Mouse (Mus musculus) hindbrain, postnatal 0 days (tissue): ENCODE results near the gene Gm10260. TPM values are rescaled to one million over a fixed set of nuclear protein-coding genes. Genes with fewer than 3 reads are reported as not detected.

Source experiments
- ATAC-seq: fragments of 200-750 bp; cut with Nextera tagmentation; 2 replicates; pipeline ENCODE4 v1.8.0; 2017; ENCODE audit warnings: mild to moderate bottlenecking, moderate TSS enrichment, moderate library complexity
- DNase-seq: peaks from one replicate; pipeline ENCODE4 v3.0.0-alpha.2; 2015; ENCODE audit warnings: low spot score
- H3K27ac ChIP-seq: fragments of 300-500 bp; sonication (generic); 2 replicates; pipeline ENCODE4 v1.5.1; 2014; ENCODE audit warnings: mild to moderate bottlenecking
- H3K27me3 ChIP-seq: fragments of 300-500 bp; sonication (generic); 2 replicates; pipeline ENCODE4 v1.6.1; 2014; ENCODE audit warnings: low read length, mixed read lengths; ENCODE audit not compliant: insufficient read depth
- H3K36me3 ChIP-seq: fragments of 300-500 bp; sonication (generic); 2 replicates; pipeline ENCODE4 v1.6.1; 2014; ENCODE audit warnings: low read length, mixed read lengths; ENCODE audit not compliant: insufficient read depth
- H3K4me1 ChIP-seq: fragments of 300-500 bp; sonication (generic); 2 replicates; pipeline ENCODE4 v1.6.1; 2014; ENCODE audit warnings: antibody characterized with exemption, low read length, mixed read lengths; ENCODE audit not compliant: insufficient read depth
- H3K4me2 ChIP-seq: fragments of 300-500 bp; sonication (generic); 2 replicates; pipeline ENCODE4 v1.6.1; 2014; ENCODE audit warnings: low read depth, mild to moderate bottlenecking, low read length, moderate library complexity, mixed read lengths
- H3K4me3 ChIP-seq: fragments of 300-500 bp; sonication (generic); 2 replicates; pipeline ENCODE4 v1.5.1; 2014; ENCODE audit warnings: low read length
- H3K9ac ChIP-seq: fragments of 300-500 bp; sonication (generic); replicated peaks from 2 replicates; pipeline ENCODE4 v1.6.1; 2014; ENCODE audit warnings: mild to moderate bottlenecking, low read length, moderate library complexity, mixed read lengths
- H3K9me3 ChIP-seq: fragments of 300-500 bp; sonication (generic); 2 replicates; pipeline ENCODE4 v1.6.1; 2016; ENCODE audit warnings: low read length, mixed read lengths
- CTCF ChIP-seq: IDR thresholded peaks from 2 replicates; pipeline ENCODE4 v1.5.1; 2016; ENCODE audit warnings: antibody characterized with exemption, control low read depth, low read depth
- WGBS: fragments of 180-500 bp; shearing (Covaris S2); extraction: QIAGEN DNeasy Blood & Tissue Kit; methylation state at CpG from one replicate; pipeline ENCODE4 v1.1.7; 2014; 5-methylcytosine and 5-hydroxymethylcytosine counted together
- polyA plus RNA-seq: library from polyadenylated mRNA; unstranded; fragments of >200 nt; fragmentation: Nextera tagmentation; extraction: Ambion mirVana; gene quantifications from 2 replicates; pipeline ENCODE4 v1.2.1, GENCODE M21; 2015
- total RNA-seq: library from RNA; depleted of rRNA; stranded (reverse); fragments of >200 nt; gene quantifications from 2 replicates; pipeline ENCODE4 v1.2.3, GENCODE M21; 2014

Gene Gm10260
- total and polyA plus RNA-seq, 2 experiments from 2014 or later = 4.0 to 196 TPM

GRCm38 (mm10) chr13:97779657-97780445 lies 19.4 kb upstream of the Gm10260 start:
- no peak for ATAC-seq
- 87% methylated on average over 8 of the region's 8 CpGs for WGBS
- H3K27me3 ChIP-seq = no peaks in the 10 kb centered on the region

GRCm38 (mm10) chr13:97778698-97779194 lies 18.3 kb upstream of the Gm10260 start:
- Histone ChIP-seq H3K4me3 (no peak overlapping the region), H3K4me2 (no peak overlapping the region), H3K9me3 (no peaks in the 10 kb centered on the region), H3K27ac (no peak overlapping the region), H3K9ac (no peak overlapping the region), H3K4me1 (peaks cover 6% of the 10 kb centered on the region; the same call in 1 of the 2 replicates), H3K27me3 (no peaks in the 10 kb centered on the region), H3K36me3 (no peaks in the 10 kb centered on the region)
- no peak for ATAC-seq
- no peak for TF ChIP-seq CTCF
- no peak for DNase-seq
- 91% methylated on average over 5 of the region's 5 CpGs for WGBS

More at GRCm38 (mm10) chr13:97779657-97780445, 19.4 kb upstream of the Gm10260 start:
- H3K4me1 ChIP-seq = peaks cover 4% of the 10 kb centered on the region; the same call in 1 of the 2 replicates
- H3K27ac ChIP-seq = no peak overlapping the region
- no peak overlapping the region for H3K4me3 ChIP-seq
- H3K9me3 ChIP-seq = no peaks in the 10 kb centered on the region
- no peaks in the 10 kb centered on the region for H3K36me3 ChIP-seq
- TF ChIP-seq CTCF = no peak
- no peak overlapping the region for H3K4me2 ChIP-seq
- H3K9ac ChIP-seq = no peak overlapping the region
- DNase-seq = no peak

- Histone ChIP-seq H3K4me1 (peaks cover 6% of the 10 kb centered on the region; the same call in 1 of the 2 replicates), H3K9ac (no peak overlapping the region), H3K27me3 (no peaks in the 10 kb centered on the region), H3K9me3 (no peaks in the 10 kb centered on the region), H3K36me3 (no peaks in the 10 kb centered on the region), H3K4me3 (no peak overlapping the region), H3K4me2 (no peak overlapping the region), H3K27ac (no peak overlapping the region)
- DNase-seq (no peak), ATAC-seq (no peak)
- 88% methylated on average over 2 of the region's 2 CpGs for WGBS
- TF ChIP-seq CTCF = no peak
Measured at GRCm38 (mm10) chr13:97777667-97778066, 17.2 kb upstream of the Gm10260 start.

- Histone ChIP-seq H3K27me3 (no peaks in the 10 kb centered on the region), H3K4me3 (no peak overlapping the region), H3K4me2 (no peak overlapping the region), H3K27ac (no peak overlapping the region), H3K9ac (no peak overlapping the region), H3K4me1 (peaks cover 6% of the 10 kb centered on the region; the same call in 1 of the 2 replicates), H3K9me3 (no peaks in the 10 kb centered on the region), H3K36me3 (no peaks in the 10 kb centered on the region)
- TF ChIP-seq CTCF = no peak
- WGBS = 28% methylated on average over 3 of the region's 3 CpGs
- peak; percentile 83 for DNase-seq
- ATAC-seq = 0 out of 2 replicates have a peak, but pooled peaks have one; percentile 43
Measured at GRCm38 (mm10) chr13:97776702-97777101, 16.3 kb upstream of the Gm10260 start.

GRCm38 (mm10) chr13:97775907-97776306 lies 15.5 kb upstream of the Gm10260 start:
- no peak overlapping the region for H3K4me2 ChIP-seq
- DNase-seq = no peak

GRCm38 (mm10) chr13:97774740-97775425 lies 14.5 kb upstream of the Gm10260 start:
- H3K9ac ChIP-seq = no peak overlapping the region
- DNase-seq = peak; percentile 79
- WGBS = 27% methylated on average over 10 of the region's 10 CpGs
- no peaks in the 10 kb centered on the region for H3K9me3 ChIP-seq
- no peak overlapping the region for H3K27ac ChIP-seq
- H3K4me2 ChIP-seq = no peak overlapping the region
- no peak overlapping the region for H3K4me3 ChIP-seq
- peak; percentile 89 for ATAC-seq
- no peaks in the 10 kb centered on the region for H3K36me3 ChIP-seq
- TF ChIP-seq CTCF = no peak
- peaks cover 6% of the 10 kb centered on the region; the same call in 1 of the 2 replicates for H3K4me1 ChIP-seq
- no peaks in the 10 kb centered on the region for H3K27me3 ChIP-seq

More at GRCm38 (mm10) chr13:97775907-97776306, 15.5 kb upstream of the Gm10260 start:
- 93% methylated on average over 8 of the region's 8 CpGs for WGBS
- Histone ChIP-seq H3K9me3 (no peaks in the 10 kb centered on the region), H3K4me1 (peaks cover 6% of the 10 kb centered on the region; the same call in 1 of the 2 replicates), H3K36me3 (no peaks in the 10 kb centered on the region), H3K27me3 (no peaks in the 10 kb centered on the region), H3K27ac (no peak overlapping the region), H3K4me3 (no peak overlapping the region), H3K9ac (no peak overlapping the region)
- no peak for TF ChIP-seq CTCF
- ATAC-seq = no peak
